Mouse (Mus musculus): Measurements from ENCODE around the gene Fli1. TPM values are rescaled to one million over a fixed set of nuclear protein-coding genes. Genes with fewer than 3 reads are reported as not detected.

The Fli1 gene
- polyA plus RNA-seq, 1 experiment from 2014 or later, result 21.6 TPM

- 80% methylated on average over 10 of the region's 10 CpGs for WGBS
- H3K27ac ChIP-seq, result no peak overlapping the region
- DNase-seq (ENCODE audit: low spot score) (no peak), ATAC-seq (replicated peaks; ENCODE audit: low FRiP score, low read depth) (no peak)
- 0 out of 2 replicates have a peak, but pooled peaks cover 3% of the 10 kb centered on the region for H3K4me1 ChIP-seq (replicated peaks; ENCODE audit: insufficient read depth, low read length)
- no peak for TF ChIP-seq CTCF (IDR thresholded peaks at IDR 0.05; ENCODE audit: low read depth)
- H3K36me3 ChIP-seq (ENCODE audit: insufficient read depth, low read length), result 0 out of 2 replicates have a peak, but pooled peaks cover 6% of the 10 kb centered on the region
- no peak overlapping the region for H3K4me3 ChIP-seq (replicated peaks; ENCODE audit: low read depth, low read length)
- no peak overlapping the region for H3K9ac ChIP-seq (ENCODE audit: low read depth, low read length)
- H3K9me3 ChIP-seq (replicated peaks; ENCODE audit: low read length), result no peaks in the 10 kb centered on the region
- H3K4me2 ChIP-seq (ENCODE audit: low read length), result no peak overlapping the region
- no peaks in the 10 kb centered on the region for H3K27me3 ChIP-seq (ENCODE audit: insufficient read depth, low read length)
These were observed 67.9 kb downstream of the Fli1 start for GRCm38 (mm10) chr9:32474621-32475390.

GRCm38 (mm10) chr9:32472346-32472745 is 70.3 kb downstream of the Fli1 start:
- no peak for DNase-seq (ENCODE audit: low spot score)
- 88% methylated on average over 3 of the region's 3 CpGs for WGBS
- TF ChIP-seq CTCF (IDR thresholded peaks at IDR 0.05; ENCODE audit: low read depth), result no peak

GRCm38 (mm10) chr9:32469123-32469751 is 73.4 kb downstream of the Fli1 start:
- H3K27me3 ChIP-seq (ENCODE audit: insufficient read depth, low read length), result no peaks in the 10 kb centered on the region
- no peaks in the 10 kb centered on the region for H3K9me3 ChIP-seq (replicated peaks; ENCODE audit: low read length)
- no peaks in the 10 kb centered on the region; the same call in 1 of the 2 replicates for H3K4me1 ChIP-seq (replicated peaks; ENCODE audit: insufficient read depth, low read length)
- H3K4me3 ChIP-seq (replicated peaks; ENCODE audit: low read depth, low read length), result no peak overlapping the region
- H3K9ac ChIP-seq (ENCODE audit: low read depth, low read length), result no peak overlapping the region
- DNase-seq (ENCODE audit: low spot score) (no peak), ATAC-seq (replicated peaks; ENCODE audit: low FRiP score, low read depth) (no peak)
- 89% methylated on average over 8 of the region's 8 CpGs for WGBS
- H3K4me2 ChIP-seq (ENCODE audit: low read length), result no peak overlapping the region
- 0 out of 2 replicates have a peak, but pooled peaks cover 3% of the 10 kb centered on the region for H3K36me3 ChIP-seq (ENCODE audit: insufficient read depth, low read length)
- TF ChIP-seq CTCF (IDR thresholded peaks at IDR 0.05; ENCODE audit: low read depth), result no peak
- no peak overlapping the region for H3K27ac ChIP-seq

More at GRCm38 (mm10) chr9:32472346-32472745, 70.3 kb downstream of the Fli1 start:
- Histone ChIP-seq H3K4me2 (ENCODE audit: low read length) (no peak overlapping the region), H3K9me3 (replicated peaks; ENCODE audit: low read length) (no peaks in the 10 kb centered on the region), H3K27ac (no peak overlapping the region), H3K9ac (ENCODE audit: low read depth, low read length) (no peak overlapping the region), H3K4me3 (replicated peaks; ENCODE audit: low read depth, low read length) (no peak overlapping the region), H3K27me3 (ENCODE audit: insufficient read depth, low read length) (no peaks in the 10 kb centered on the region), H3K4me1 (replicated peaks; ENCODE audit: insufficient read depth, low read length) (no peaks in the 10 kb centered on the region), H3K36me3 (ENCODE audit: insufficient read depth, low read length) (0 out of 2 replicates have a peak, but pooled peaks cover 6% of the 10 kb centered on the region)
- no peak for ATAC-seq (replicated peaks; ENCODE audit: low FRiP score, low read depth)

GRCm38 (mm10) chr9:32468313-32468712 is 74.3 kb downstream of the Fli1 start:
- H3K4me2 ChIP-seq (ENCODE audit: low read length), result no peak overlapping the region
- TF ChIP-seq CTCF (IDR thresholded peaks at IDR 0.05; ENCODE audit: low read depth), result no peak
- H3K27me3 ChIP-seq (ENCODE audit: insufficient read depth, low read length), result no peaks in the 10 kb centered on the region
- H3K9me3 ChIP-seq (replicated peaks; ENCODE audit: low read length), result no peaks in the 10 kb centered on the region
- no peak overlapping the region for H3K4me3 ChIP-seq (replicated peaks; ENCODE audit: low read depth, low read length)
- 62% methylated on average over 1 of the region's 1 CpGs for WGBS
- peak; percentile 39 for DNase-seq (ENCODE audit: low spot score)
- H3K27ac ChIP-seq, result no peak overlapping the region
- H3K4me1 ChIP-seq (replicated peaks; ENCODE audit: insufficient read depth, low read length), result no peaks in the 10 kb centered on the region; the same call in 1 of the 2 replicates
- no peak for ATAC-seq (replicated peaks; ENCODE audit: low FRiP score, low read depth)
- no peaks in the 10 kb centered on the region for H3K36me3 ChIP-seq (ENCODE audit: insufficient read depth, low read length)
- no peak overlapping the region for H3K9ac ChIP-seq (ENCODE audit: low read depth, low read length)

- Histone ChIP-seq H3K9me3 (replicated peaks; ENCODE audit: low read length) (no peaks in the 10 kb centered on the region), H3K4me3 (replicated peaks; ENCODE audit: low read depth, low read length) (no peak overlapping the region), H3K27me3 (ENCODE audit: insufficient read depth, low read length) (no peaks in the 10 kb centered on the region), H3K27ac (no peak overlapping the region), H3K4me1 (replicated peaks; ENCODE audit: insufficient read depth, low read length) (no peaks in the 10 kb centered on the region; the same call in 1 of the 2 replicates), H3K9ac (ENCODE audit: low read depth, low read length) (no peak overlapping the region), H3K4me2 (ENCODE audit: low read length) (no peak overlapping the region), H3K36me3 (ENCODE audit: insufficient read depth, low read length) (no peaks in the 10 kb centered on the region)
- 54% methylated on average over 8 of the region's 8 CpGs for WGBS
- no peak for ATAC-seq (replicated peaks; ENCODE audit: low FRiP score, low read depth)
- peak; percentile 63 for DNase-seq (ENCODE audit: low spot score)
- no peak for TF ChIP-seq CTCF (IDR thresholded peaks at IDR 0.05; ENCODE audit: low read depth)
These were observed 75.2 kb downstream of the Fli1 start for GRCm38 (mm10) chr9:32467443-32467842.

- Histone ChIP-seq H3K4me3 (replicated peaks; ENCODE audit: low read depth, low read length) (no peak overlapping the region), H3K27ac (no peak overlapping the region), H3K9ac (ENCODE audit: low read depth, low read length) (no peak overlapping the region), H3K4me2 (ENCODE audit: low read length) (no peak overlapping the region), H3K27me3 (ENCODE audit: insufficient read depth, low read length) (no peaks in the 10 kb centered on the region), H3K9me3 (replicated peaks; ENCODE audit: low read length) (no peaks in the 10 kb centered on the region), H3K36me3 (ENCODE audit: insufficient read depth, low read length) (no peaks in the 10 kb centered on the region), H3K4me1 (replicated peaks; ENCODE audit: insufficient read depth, low read length) (no peaks in the 10 kb centered on the region; the same call in 1 of the 2 replicates)
- ATAC-seq (replicated peaks; ENCODE audit: low FRiP score, low read depth) (no peak), DNase-seq (ENCODE audit: low spot score) (peak; percentile 19)
- WGBS, result 44% methylated on average over 8 of the region's 8 CpGs
- TF ChIP-seq CTCF (IDR thresholded peaks at IDR 0.05; ENCODE audit: low read depth), result no peak
These were observed 75.8 kb downstream of the Fli1 start for GRCm38 (mm10) chr9:32466861-32467260.
